Mouse (Mus musculus): ENCODE results near the gene 1700001C19Rik.

DNA sequence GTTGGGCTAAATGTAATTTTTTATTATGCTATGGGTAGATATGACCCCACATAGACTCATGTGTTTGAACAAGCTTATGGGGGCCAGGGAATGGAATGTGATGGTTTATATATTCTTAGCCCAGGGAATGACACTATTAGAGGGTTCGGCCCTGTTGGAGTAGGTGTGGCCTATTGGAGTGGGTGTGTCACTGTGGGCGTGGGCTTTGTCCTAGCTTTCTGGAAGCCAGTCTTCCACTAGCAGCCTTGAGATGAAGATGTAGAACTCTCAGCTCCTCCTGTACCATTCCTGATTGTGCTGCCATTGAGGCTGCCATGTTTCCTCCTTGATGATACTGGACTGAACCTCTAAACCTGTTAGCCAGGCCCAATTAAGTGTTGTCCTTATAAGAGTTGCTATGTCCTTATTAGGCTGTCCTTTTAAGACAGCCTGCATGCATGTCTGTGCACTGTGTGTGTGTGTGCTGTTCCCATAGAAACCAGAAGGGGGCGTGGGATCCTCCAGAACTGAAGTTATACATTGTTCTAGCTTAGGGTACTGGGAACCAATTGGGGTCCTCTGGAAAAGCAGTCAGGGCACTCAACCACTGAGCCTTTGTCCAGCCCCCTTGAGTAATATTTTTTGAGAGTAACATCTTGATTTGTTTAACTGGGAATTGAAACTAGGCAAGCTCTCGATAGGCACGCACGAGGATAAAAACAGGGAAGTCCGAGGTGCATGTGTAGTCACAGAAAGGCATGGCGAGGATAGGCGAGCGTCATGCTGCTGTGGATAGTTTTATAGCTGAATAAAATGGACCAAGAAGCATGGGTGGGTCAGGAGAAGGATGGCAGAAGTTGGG, 29.2 kb downstream of the 1700001C19Rik start:
- TF ChIP-seq GATA1 (IDR thresholded peaks at IDR 0.05; ENCODE audit: borderline replicate concordance, low read length) (no peak), FLI1 (IDR thresholded peaks at IDR 0.05; ENCODE audit: low read length) (no peak)

Data from megakaryocyte, embryonic 14.5 days (primary cell).